Mouse (Mus musculus) hindbrain, embryonic 14.5 days (tissue): ENCODE data around the gene Rhobtb1. TPM values are rescaled to one million over a fixed set of nuclear protein-coding genes. Genes with fewer than 3 reads are reported as not detected.

Experiments
- ATAC-seq: fragments of 200-750 bp; cut with Nextera tagmentation; 2 replicates; pipeline ENCODE4 v1.8.0; 2017; ENCODE audit warnings: moderate number of reproducible peaks, mild to moderate bottlenecking, moderate TSS enrichment, moderate library complexity; ENCODE audit not compliant: low FRiP score
- DNase-seq: peaks from one replicate; pipeline ENCODE4 v3.0.0-alpha.2; 2015; ENCODE audit warnings: low spot score
- H3K27ac ChIP-seq: fragments of 300-500 bp; sonication (generic); 2 replicates; pipeline ENCODE4 v1.5.1; 2014; ENCODE audit warnings: mild to moderate bottlenecking, moderate library complexity
- H3K27me3 ChIP-seq: fragments of 300-500 bp; sonication (generic); 2 replicates; pipeline ENCODE4 v1.6.1; 2014; ENCODE audit warnings: mild to moderate bottlenecking, low read length, mixed read lengths; ENCODE audit not compliant: control insufficient read depth, insufficient read depth
- H3K36me3 ChIP-seq: fragments of 300-500 bp; sonication (generic); replicated peaks from 2 replicates; pipeline ENCODE4 v1.6.1; 2014; ENCODE audit not compliant: control insufficient read depth, insufficient read depth
- H3K4me1 ChIP-seq: fragments of 300-500 bp; sonication (generic); replicated peaks from 2 replicates; pipeline ENCODE4 v1.6.1; 2014; ENCODE audit warnings: antibody characterized with exemption, low read length, mixed read lengths; ENCODE audit not compliant: control insufficient read depth, insufficient read depth
- H3K4me2 ChIP-seq: fragments of 300-500 bp; sonication (generic); replicated peaks from 2 replicates; pipeline ENCODE4 v1.6.1; 2014; ENCODE audit warnings: mild to moderate bottlenecking, moderate library complexity
- H3K4me3 ChIP-seq: fragments of 300-500 bp; sonication (generic); replicated peaks from 2 replicates; pipeline ENCODE4 v1.5.1; 2014; ENCODE audit warnings: mild to moderate bottlenecking, low read length
- H3K9ac ChIP-seq: fragments of 300-500 bp; sonication (generic); 2 replicates; pipeline ENCODE4 v1.6.1; 2014
- H3K9me3 ChIP-seq: fragments of 300-500 bp; sonication (generic); 2 replicates; pipeline ENCODE4 v1.6.1; 2016; ENCODE audit warnings: low read length; ENCODE audit not compliant: control insufficient read depth
- WGBS: fragments of 180-500 bp; shearing (Covaris S2); extraction: QIAGEN DNeasy Blood & Tissue Kit; methylation state at CpG from one replicate; pipeline ENCODE4 v1.1.7; 2014; 5-methylcytosine and 5-hydroxymethylcytosine counted together
- polyA plus RNA-seq: library from polyadenylated mRNA; unstranded; fragments of >200 nt; fragmentation: Nextera tagmentation; extraction: Ambion mirVana; gene quantifications from 2 replicates; pipeline ENCODE4 v1.2.1, GENCODE M21; 2014

Gene Rhobtb1
- polyA plus RNA-seq, 1 experiment from 2014 or later, result 19.8 TPM

GRCm38 (mm10) chr10:69288086-69288485, 136.9 kb downstream of the Rhobtb1 start:
- Histone ChIP-seq H3K27ac (no peak overlapping the region), H3K4me2 (no peak overlapping the region), H3K27me3 (no peaks in the 10 kb centered on the region), H3K4me1 (no peaks in the 10 kb centered on the region), H3K9me3 (no peaks in the 10 kb centered on the region), H3K4me3 (no peak overlapping the region), H3K36me3 (peaks cover 25% of the 10 kb centered on the region; the same call in 1 of the 2 replicates), H3K9ac (no peak overlapping the region)
- ATAC-seq (no peak), DNase-seq (no peak)
- 88% methylated on average over 4 of the region's 4 CpGs for WGBS

- Histone ChIP-seq H3K36me3 (peaks cover 25% of the 10 kb centered on the region; the same call in 1 of the 2 replicates), H3K4me3 (no peak overlapping the region), H3K9me3 (no peaks in the 10 kb centered on the region), H3K27me3 (no peaks in the 10 kb centered on the region), H3K4me1 (no peaks in the 10 kb centered on the region), H3K9ac (no peak overlapping the region), H3K27ac (no peak overlapping the region), H3K4me2 (no peak overlapping the region)
- ATAC-seq (no peak), DNase-seq (no peak)
- WGBS, result 88% methylated on average over 6 of the region's 6 CpGs
Measured at GRCm38 (mm10) chr10:69288720-69289119, 137.5 kb downstream of the Rhobtb1 start.

- no peaks in the 10 kb centered on the region for H3K27me3 ChIP-seq
- H3K36me3 ChIP-seq, result peaks cover 14% of the 10 kb centered on the region; the same call in 1 of the 2 replicates
- ATAC-seq, result no peak
- no peaks in the 10 kb centered on the region for H3K9me3 ChIP-seq
- no peak for DNase-seq
- no peak overlapping the region for H3K27ac ChIP-seq
- no peak overlapping the region for H3K4me3 ChIP-seq
- no peaks in the 10 kb centered on the region for H3K4me1 ChIP-seq
- H3K9ac ChIP-seq, result no peak overlapping the region
- WGBS, result 93% methylated on average over 8 of the region's 8 CpGs
- H3K4me2 ChIP-seq, result no peak overlapping the region
Measured at GRCm38 (mm10) chr10:69290736-69291135, 139.5 kb downstream of the Rhobtb1 start.

- Histone ChIP-seq H3K4me2 (no peak overlapping the region), H3K27me3 (no peaks in the 10 kb centered on the region), H3K36me3 (peaks cover 3% of the 10 kb centered on the region; the same call in 1 of the 2 replicates), H3K9me3 (no peaks in the 10 kb centered on the region), H3K4me3 (no peak overlapping the region), H3K27ac (no peak overlapping the region), H3K9ac (no peak overlapping the region), H3K4me1 (no peaks in the 10 kb centered on the region)
- no peak for ATAC-seq
- DNase-seq, result no peak
- WGBS, result 82% methylated on average over 9 of the region's 9 CpGs
Measured at GRCm38 (mm10) chr10:69295919-69296318, 144.7 kb downstream of the Rhobtb1 start.

- WGBS, result 85% methylated on average over 7 of the region's 7 CpGs
- Histone ChIP-seq H3K9ac (no peak overlapping the region), H3K36me3 (no peaks in the 10 kb centered on the region), H3K4me3 (no peak overlapping the region), H3K27ac (no peak overlapping the region), H3K27me3 (no peaks in the 10 kb centered on the region), H3K9me3 (no peaks in the 10 kb centered on the region), H3K4me1 (no peaks in the 10 kb centered on the region), H3K4me2 (no peak overlapping the region)
- ATAC-seq, result no peak
- no peak for DNase-seq
Measured at GRCm38 (mm10) chr10:69299985-69300384, 148.8 kb downstream of the Rhobtb1 start.

GRCm38 (mm10) chr10:69302667-69303066, 151.4 kb downstream of the Rhobtb1 start:
- no peaks in the 10 kb centered on the region for H3K4me1 ChIP-seq
- H3K27ac ChIP-seq, result no peak overlapping the region
- 96% methylated on average over 3 of the region's 3 CpGs for whole genome bisulfite sequencing
- H3K36me3 ChIP-seq, result no peaks in the 10 kb centered on the region
- ATAC-seq (no peak), DNase-seq (no peak)
- H3K27me3 ChIP-seq, result no peaks in the 10 kb centered on the region
- no peak overlapping the region for H3K9ac ChIP-seq
- no peak overlapping the region for H3K4me2 ChIP-seq
- H3K4me3 ChIP-seq, result no peak overlapping the region
- H3K9me3 ChIP-seq, result no peaks in the 10 kb centered on the region

GRCm38 (mm10) chr10:69304819-69305218, 153.6 kb downstream of the Rhobtb1 start:
- Histone ChIP-seq H3K9ac (no peak overlapping the region), H3K4me2 (no peak overlapping the region), H3K27me3 (no peaks in the 10 kb centered on the region), H3K4me3 (no peak overlapping the region), H3K36me3 (no peaks in the 10 kb centered on the region), H3K9me3 (no peaks in the 10 kb centered on the region), H3K4me1 (no peaks in the 10 kb centered on the region), H3K27ac (no peak overlapping the region)
- ATAC-seq (0 out of 2 replicates have a peak, but pooled peaks have one; percentile 46), DNase-seq (no peak)
- WGBS, result 69% methylated on average over 3 of the region's 3 CpGs

- Histone ChIP-seq H3K27ac (no peak overlapping the region), H3K4me3 (no peak overlapping the region), H3K36me3 (no peaks in the 10 kb centered on the region), H3K4me1 (no peaks in the 10 kb centered on the region), H3K9ac (no peak overlapping the region), H3K9me3 (no peaks in the 10 kb centered on the region), H3K4me2 (no peak overlapping the region), H3K27me3 (no peaks in the 10 kb centered on the region)
- 55% methylated on average over 7 of the region's 7 CpGs for WGBS
- ATAC-seq (no peak), DNase-seq (no peak)
Measured at GRCm38 (mm10) chr10:69305600-69305999, 154.4 kb downstream of the Rhobtb1 start.

GRCm38 (mm10) chr10:69306205-69306604, 155.0 kb downstream of the Rhobtb1 start:
- no peak for ATAC-seq
- DNase-seq, result no peak
- no peaks in the 10 kb centered on the region for H3K27me3 ChIP-seq
- 68% methylated on average over 14 of the region's 14 CpGs for WGBS
- no peaks in the 10 kb centered on the region for H3K36me3 ChIP-seq
- H3K9ac ChIP-seq, result no peak overlapping the region
- no peak overlapping the region for H3K27ac ChIP-seq
- no peaks in the 10 kb centered on the region for H3K9me3 ChIP-seq
- no peak overlapping the region for H3K4me3 ChIP-seq
- no peaks in the 10 kb centered on the region for H3K4me1 ChIP-seq
- no peak overlapping the region for H3K4me2 ChIP-seq

- Histone ChIP-seq H3K9me3 (no peaks in the 10 kb centered on the region), H3K27me3 (no peaks in the 10 kb centered on the region), H3K4me1 (no peaks in the 10 kb centered on the region), H3K4me2 (no peak overlapping the region), H3K4me3 (no peak overlapping the region), H3K27ac (no peak overlapping the region), H3K36me3 (no peaks in the 10 kb centered on the region), H3K9ac (no peak overlapping the region)
- DNase-seq (peak; percentile 72), ATAC-seq (no peak)
- 51% methylated on average over 5 of the region's 5 CpGs for WGBS
Measured at GRCm38 (mm10) chr10:69307067-69307466, 155.8 kb downstream of the Rhobtb1 start.
